Mouse (Mus musculus) heart, embryonic 14.5 days (tissue): ENCODE measurements around the gene A4galt. TPM values are rescaled to one million over a fixed set of nuclear protein-coding genes. Genes with fewer than 3 reads are reported as not detected.

Experiments
- ATAC-seq: fragments of 200-750 bp; cut with Nextera tagmentation; 2 replicates; pipeline ENCODE4 v1.8.0; 2017; ENCODE audit warnings: low read depth, moderate TSS enrichment; ENCODE audit not compliant: insufficient number of reproducible peaks, insufficient read depth, low FRiP score
- H3K27ac ChIP-seq, 2 experiments: fragments of 200-500 bp in 1 of 2; fragments of 300-500 bp in 1 of 2; sonication (generic) in 1 of 2; replicated peaks in 1 of 2; 2 replicates each; pipeline ENCODE4 v1.5.1; 2012 to 2014; ENCODE audit warnings: low read depth in 2 of 2, low read length in 2 of 2, control low read depth in 1 of 2, mild to moderate bottlenecking in 1 of 2, mixed read lengths in 1 of 2; ENCODE audit not compliant: control insufficient read depth in 1 of 2, insufficient read depth in 1 of 2
- H3K27me3 ChIP-seq: fragments of 300-500 bp; sonication (generic); 2 replicates; pipeline ENCODE4 v1.6.1; 2014; ENCODE audit warnings: mild to moderate bottlenecking, low read length, control low read depth; ENCODE audit not compliant: control insufficient read depth, insufficient read depth
- H3K36me3 ChIP-seq: fragments of 300-500 bp; sonication (generic); 2 replicates; pipeline ENCODE4 v1.6.1; 2014; ENCODE audit warnings: mild to moderate bottlenecking, control low read depth, low read length, mixed read lengths; ENCODE audit not compliant: control insufficient read depth, insufficient read depth
- H3K4me1 ChIP-seq, 2 experiments: fragments of 200-500 bp in 1 of 2; fragments of 300-500 bp in 1 of 2; sonication (generic) in 1 of 2; 2 replicates each; pipeline ENCODE4 v1.6.1; 2012 to 2014; ENCODE audit warnings: low read length in 2 of 2, control low read depth in 1 of 2, mixed read lengths in 1 of 2; ENCODE audit not compliant: control insufficient read depth in 2 of 2, insufficient read depth in 2 of 2
- H3K4me2 ChIP-seq: fragments of 300-500 bp; sonication (generic); 2 replicates; pipeline ENCODE4 v1.6.1; 2014; ENCODE audit warnings: mild to moderate bottlenecking, low read length
- H3K4me3 ChIP-seq, 2 experiments: fragments of 200-500 bp in 1 of 2; fragments of 300-500 bp in 1 of 2; sonication (generic) in 1 of 2; 2 replicates each; pipeline ENCODE4 v1.5.1; 2012 to 2014; ENCODE audit warnings: low read length in 2 of 2, mild to moderate bottlenecking in 2 of 2, control low read depth in 1 of 2, low read depth in 1 of 2, moderate library complexity in 1 of 2; ENCODE audit not compliant: control insufficient read depth in 1 of 2, insufficient read depth in 1 of 2
- H3K9ac ChIP-seq: fragments of 300-500 bp; sonication (generic); 2 replicates; pipeline ENCODE4 v1.6.1; 2014; ENCODE audit warnings: mild to moderate bottlenecking, low read length
- H3K9me3 ChIP-seq: fragments of 300-500 bp; sonication (generic); 2 replicates; pipeline ENCODE4 v1.6.1; 2016; ENCODE audit warnings: low read length, control low read depth; ENCODE audit not compliant: control insufficient read depth
- WGBS: fragments of 180-500 bp; shearing (Covaris S2); extraction: QIAGEN DNeasy Blood & Tissue Kit; methylation state at CpG from one replicate; pipeline ENCODE4 v1.1.7; 2014; 5-methylcytosine and 5-hydroxymethylcytosine counted together
- polyA plus RNA-seq: library from polyadenylated mRNA; unstranded; fragments of >200 nt; fragmentation: Nextera tagmentation; extraction: Ambion mirVana; gene quantifications from 2 replicates; pipeline ENCODE4 v1.2.1, GENCODE M21; 2014

The A4galt gene
- 0.43 and 0.88 TPM in 2 replicates for polyA plus RNA-seq

DNA sequence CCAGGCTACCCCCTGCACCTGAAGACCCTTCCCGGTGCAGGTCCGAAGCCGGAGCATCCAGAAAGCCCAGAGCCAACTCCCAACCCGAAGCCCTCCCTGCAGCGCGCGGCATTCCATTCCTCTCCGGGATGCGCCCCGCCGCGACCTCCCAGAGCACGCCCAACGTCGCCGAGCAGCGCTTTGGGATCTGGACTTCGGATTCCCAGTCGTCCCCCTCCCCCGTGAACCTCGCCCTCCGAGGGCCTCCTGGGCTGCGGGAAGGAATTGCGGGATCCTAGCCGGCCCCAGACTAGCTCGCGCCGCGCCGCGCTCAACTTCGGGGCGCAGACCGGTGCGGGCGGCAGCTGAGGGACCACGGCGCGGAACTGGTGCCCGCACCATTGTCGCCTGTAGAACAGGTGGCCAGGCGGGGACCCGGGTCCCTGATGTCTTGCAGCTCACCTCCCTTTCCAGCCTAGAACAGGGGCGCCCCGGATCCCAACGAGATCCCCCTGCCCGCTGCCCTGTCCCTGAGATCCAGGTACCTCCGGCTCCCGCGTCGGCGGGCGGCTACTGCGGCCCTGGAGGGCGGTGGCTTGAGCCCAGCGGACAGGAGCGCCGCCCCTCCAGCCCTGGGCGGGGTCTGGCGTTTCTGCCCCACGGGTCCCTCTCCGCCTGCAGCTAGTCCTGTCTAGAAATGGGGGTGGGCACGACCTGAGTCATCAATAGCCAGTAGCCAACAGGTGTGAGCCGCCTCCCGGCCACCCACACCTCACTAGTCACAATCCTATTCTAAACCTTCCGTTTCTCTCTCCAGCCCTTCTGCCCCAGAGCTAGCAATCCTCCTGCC, at the start of gene A4galt:
Gene A4galt, minus strand, starts transcription at position 599 of the 829 bp plus-strand sequence.
- Histone ChIP-seq H3K27ac (no peak within 1 kb of the TSS), H3K9ac (peak within 1 kb of the TSS; percentile 59)
- ATAC-seq: no peak; the same call in 1 of the 2 replicates

DNA sequence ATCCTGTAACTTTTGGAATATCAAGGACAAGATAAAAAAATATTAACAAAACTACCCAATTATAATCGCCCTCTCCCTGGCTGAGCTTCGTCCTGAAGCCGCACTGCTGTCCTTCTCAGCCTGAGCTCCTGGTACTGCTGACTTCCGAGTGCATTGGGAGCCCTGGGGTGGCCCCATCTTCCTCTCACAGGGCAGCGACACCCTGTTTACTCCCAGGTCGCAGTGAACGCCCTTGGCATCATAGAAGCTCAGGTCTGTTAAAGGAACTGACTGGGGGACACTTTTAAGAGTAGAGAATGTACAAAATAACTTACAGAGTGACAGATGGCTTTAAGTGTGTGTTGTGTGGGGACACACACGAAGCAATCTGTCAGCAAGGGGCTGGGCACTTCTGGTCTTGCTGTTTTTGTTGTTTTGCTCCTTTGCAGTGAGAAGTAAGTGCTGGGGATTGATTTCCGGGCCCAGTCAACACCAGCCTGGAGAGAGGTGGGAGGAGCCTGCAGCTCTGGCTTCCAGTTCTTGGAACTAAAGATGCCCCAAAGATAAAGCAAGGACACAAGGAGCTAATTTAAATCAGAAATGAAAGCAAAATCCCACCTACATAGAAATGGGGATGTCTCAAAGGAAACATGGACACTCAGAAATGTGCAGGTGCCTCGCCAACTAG, 48.5 kb upstream of the A4galt start:
- Histone ChIP-seq H3K27ac (no peak overlapping the region), H3K4me2 (no peak overlapping the region), H3K4me1 (peaks cover 8 to 19% of the 10 kb centered on the region in 2 experiments; a peak in 3 of 4 replicates), H3K9me3 (no peaks in the 10 kb centered on the region), H3K36me3 (peaks cover 33% of the 10 kb centered on the region), H3K9ac (no peak overlapping the region), H3K27me3 (no peaks in the 10 kb centered on the region), H3K4me3 (no peak overlapping the region)
- ATAC-seq: no peak
- WGBS: 46% methylated on average over 10 of the region's 10 CpGs

More for the DNA sequence above, at the start of gene A4galt:
- Histone ChIP-seq H3K4me2 (peak within 1 kb of the TSS; percentile 94), H3K27me3 (peaks cover 40% of the 10 kb centered on the region), H3K4me1 (peaks cover 0 to 12% of the 10 kb centered on the region in 2 experiments; a peak in 3 of 4 replicates), H3K9me3 (no peaks in the 10 kb centered on the region), H3K4me3 (peak within 1 kb of the TSS; percentile 46 to 51), H3K36me3 (no peaks in the 10 kb centered on the region)
- 3% methylated on average over 65 of the region's 66 CpGs for WGBS

DNA sequence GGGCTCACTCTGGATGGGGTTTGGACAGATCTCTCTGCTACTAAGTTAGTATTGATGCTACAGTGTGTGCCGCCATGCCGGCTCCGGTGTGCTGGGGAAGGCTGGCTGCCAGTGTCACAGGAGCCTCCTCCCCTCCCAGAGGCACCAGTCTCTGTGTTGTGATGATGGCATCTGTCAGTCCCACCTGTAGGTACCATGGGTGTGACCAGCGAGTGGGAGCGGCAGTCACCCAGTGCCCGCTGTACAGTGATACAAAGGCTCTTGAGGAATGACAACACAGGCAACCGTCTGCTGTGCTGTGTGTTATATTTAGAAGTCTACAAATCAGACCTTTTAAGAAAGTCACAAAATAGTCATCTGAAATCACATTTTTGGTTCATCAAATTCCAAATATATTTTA, 47.9 kb upstream of the A4galt start:
- Histone ChIP-seq H3K27ac (no peak overlapping the region), H3K9me3 (no peaks in the 10 kb centered on the region), H3K9ac (no peak overlapping the region), H3K36me3 (peaks cover 30% of the 10 kb centered on the region), H3K4me3 (no peak overlapping the region), H3K4me2 (no peak overlapping the region), H3K4me1 (peaks cover 8 to 19% of the 10 kb centered on the region in 2 experiments; a peak in 3 of 4 replicates), H3K27me3 (no peaks in the 10 kb centered on the region)
- 48% methylated on average over 7 of the region's 7 CpGs for WGBS
- no peak for ATAC-seq

DNA sequence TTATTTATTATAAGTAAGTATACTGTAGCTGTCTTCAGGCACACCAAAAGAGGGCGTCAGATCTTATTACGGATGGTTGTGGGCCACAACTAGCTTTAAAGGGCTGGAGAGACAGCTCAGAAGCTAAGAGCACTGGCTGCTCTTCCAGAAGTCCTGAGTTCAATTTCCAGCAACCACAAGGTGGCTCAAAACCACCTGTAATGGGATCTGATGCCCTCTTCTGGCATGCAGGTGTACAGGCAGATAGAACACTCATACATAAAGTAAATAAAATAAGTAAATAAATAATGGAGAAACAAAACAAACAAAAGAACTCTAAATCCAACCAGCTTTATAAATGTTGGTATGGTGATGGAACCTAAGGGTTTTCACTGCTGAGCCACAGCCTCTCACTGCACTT, 47.2 kb upstream of the A4galt start:
- no peaks in the 10 kb centered on the region for H3K9me3 ChIP-seq
- H3K27ac ChIP-seq: no peak overlapping the region
- H3K27me3 ChIP-seq: no peaks in the 10 kb centered on the region
- 90% methylated on average over 2 of the region's 2 CpGs for WGBS
- H3K9ac ChIP-seq: no peak overlapping the region
- ATAC-seq: no peak
- peaks cover 8 to 14% of the 10 kb centered on the region in 2 experiments; a peak in 3 of 4 replicates for H3K4me1 ChIP-seq
- no peak overlapping the region for H3K4me2 ChIP-seq
- no peak overlapping the region for H3K4me3 ChIP-seq
- peaks cover 30% of the 10 kb centered on the region for H3K36me3 ChIP-seq

DNA sequence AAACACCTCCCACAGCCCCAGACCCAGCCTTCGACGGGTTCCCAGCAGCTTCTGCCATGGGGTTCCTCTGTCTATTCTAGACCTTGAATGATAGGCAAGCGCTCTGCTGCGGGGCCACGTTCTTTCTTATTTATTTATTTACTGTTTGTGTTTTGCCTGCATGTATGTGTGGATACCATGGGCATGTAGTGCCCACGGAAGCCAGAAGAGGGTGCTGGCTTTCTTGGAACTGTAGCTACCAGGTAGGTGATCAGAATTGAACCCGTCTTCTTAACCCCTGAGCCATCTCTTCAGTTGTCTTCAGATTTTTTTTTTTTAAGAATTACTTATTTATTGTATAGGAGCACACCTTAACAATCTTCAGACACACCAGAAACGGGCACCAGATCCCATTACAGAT, 46.7 kb upstream of the A4galt start:
- ATAC-seq: no peak
- no peak overlapping the region for H3K9ac ChIP-seq
- WGBS: 87% methylated on average over 8 of the region's 8 CpGs

DNA sequence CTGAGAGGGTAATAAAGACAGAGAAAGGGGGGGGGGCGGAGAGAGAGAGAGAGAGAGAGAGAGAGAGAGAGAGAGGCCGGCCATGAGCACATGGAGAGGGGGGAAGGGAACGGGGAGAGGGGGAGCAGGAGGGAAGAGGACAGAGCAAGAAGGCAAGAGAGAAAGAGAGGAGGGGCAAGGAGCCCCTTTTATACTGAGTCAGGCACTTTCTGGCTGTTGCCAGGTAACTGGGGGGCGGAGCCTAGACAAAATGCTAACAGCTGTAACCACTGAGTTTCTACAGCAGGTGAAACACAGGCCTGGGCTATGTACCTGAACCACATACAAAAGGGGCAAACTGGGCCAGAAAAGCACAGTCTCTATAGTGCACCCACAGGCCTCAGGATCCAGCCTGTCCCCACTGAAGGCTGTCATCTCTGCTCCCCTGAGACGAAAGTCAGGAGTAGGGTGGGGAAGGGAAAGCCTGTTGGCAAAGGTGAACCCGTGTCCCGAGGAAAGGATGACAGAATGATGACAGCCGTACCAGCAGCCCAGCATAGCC, 45.3 kb upstream of the A4galt start:
- H3K9me3 ChIP-seq: no peaks in the 10 kb centered on the region
- H3K9ac ChIP-seq: no peak overlapping the region
- no peaks in the 10 kb centered on the region for H3K27me3 ChIP-seq
- H3K4me2 ChIP-seq: no peak overlapping the region
- H3K27ac ChIP-seq: no peak overlapping the region
- H3K4me3 ChIP-seq: no peak overlapping the region
- H3K4me1 ChIP-seq: peaks cover 5 to 9% of the 10 kb centered on the region in 2 experiments; a peak in 3 of 4 replicates
- peaks cover 17% of the 10 kb centered on the region for H3K36me3 ChIP-seq
- ATAC-seq: no peak
- 59% methylated on average over 7 of the region's 8 CpGs for WGBS

More for the DNA sequence above, 46.7 kb upstream of the A4galt start:
- peaks cover 30% of the 10 kb centered on the region for H3K36me3 ChIP-seq
- peaks cover 5 to 9% of the 10 kb centered on the region in 2 experiments; a peak in 3 of 4 replicates for H3K4me1 ChIP-seq
- no peaks in the 10 kb centered on the region for H3K27me3 ChIP-seq
- no peak overlapping the region for H3K27ac ChIP-seq
- H3K4me3 ChIP-seq: no peak overlapping the region
- no peak overlapping the region for H3K4me2 ChIP-seq
- no peaks in the 10 kb centered on the region for H3K9me3 ChIP-seq

DNA sequence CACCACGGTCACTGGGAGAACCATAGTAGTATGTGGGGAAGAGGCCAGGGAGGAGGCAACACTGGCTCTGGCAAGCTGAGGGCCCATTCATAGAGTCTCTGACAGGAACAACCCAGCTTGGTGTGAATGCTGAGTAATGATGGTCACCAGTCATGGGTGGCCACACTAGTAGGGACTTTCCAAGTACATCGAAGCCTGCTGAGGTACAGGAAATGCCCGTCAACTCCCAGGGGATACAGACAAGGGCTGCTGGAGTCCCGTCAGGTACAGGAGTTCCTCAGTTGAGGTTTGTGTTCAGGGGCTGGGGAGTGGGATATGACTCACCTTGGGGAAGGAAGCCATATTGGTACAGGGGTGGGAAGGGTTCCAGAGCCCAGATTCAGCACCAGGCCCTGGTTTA, 44.5 kb upstream of the A4galt start:
- Histone ChIP-seq H3K4me2 (no peak overlapping the region), H3K4me1 (peaks cover 5 to 9% of the 10 kb centered on the region in 2 experiments; a peak in 3 of 4 replicates), H3K4me3 (no peak overlapping the region), H3K27me3 (no peaks in the 10 kb centered on the region), H3K9ac (no peak overlapping the region), H3K9me3 (no peaks in the 10 kb centered on the region), H3K27ac (no peak overlapping the region), H3K36me3 (peaks cover 14% of the 10 kb centered on the region; the same call in 1 of the 2 replicates)
- 77% methylated on average over 4 of the region's 4 CpGs for WGBS
- no peak for ATAC-seq
